Comparison of ENCODE assay signal across 20 mouse cellular contexts in the genomic region with DNA sequence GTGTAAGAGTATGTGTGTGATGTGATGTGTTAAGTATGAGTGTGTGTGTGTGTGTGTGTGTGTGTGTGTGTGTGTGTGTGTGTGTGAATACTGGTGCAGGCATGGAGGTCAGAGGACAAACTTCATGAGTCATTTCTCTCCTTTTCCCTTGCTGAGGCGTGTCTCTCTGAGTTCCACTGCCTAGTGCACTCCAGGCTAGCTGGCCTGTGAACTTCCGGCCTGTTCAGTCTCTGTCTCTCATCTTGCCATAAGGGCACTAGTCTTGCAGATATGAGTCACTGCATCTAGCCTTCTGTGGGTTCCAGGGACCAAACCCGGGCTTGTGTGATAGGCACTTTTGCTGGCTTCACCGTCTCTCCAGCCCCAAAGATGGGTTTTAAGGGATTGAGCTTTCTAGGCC.
DNase-seq lines count a peak whose midpoint lies in the region; ATAC-seq and TF ChIP-seq lines count a peak whose summit lies in the region.
"Had no signal": no experiment of that assay in that cellular context is flagged by ENCODE, and none has a peak within 500 bp of the region (broad histone marks: within the 10 kb centered on the region; RNA-seq: fewer than 3 reads in every experiment).

No protein-coding gene starts in this region.

- no peak for ATAC-seq in heart, embryonic 12.5 days (ENCODE audit: insufficient number of reproducible peaks, low FRiP score)
- no peak for ATAC-seq in heart, embryonic 11.5 days (replicated peaks; ENCODE audit: insufficient number of reproducible peaks, low FRiP score, low TSS enrichment)
- ATAC-seq in liver, postnatal 0 days = no peak
- ATAC-seq in liver, embryonic 12.5 days = no peak
- ATAC-seq: forebrain, embryonic 15.5 days had no signal

- no peak for TF ChIP-seq CTCF in liver, postnatal 0 days (IDR thresholded peaks at IDR 0.05; ENCODE audit: low read depth)
- 0 out of 2 replicates have a peak, but pooled peaks have one; percentile 3 for TF ChIP-seq CTCF in embryonic fibroblast, embryonic 13.5 days (IDR thresholded peaks at IDR 0.05; ENCODE audit: borderline replicate concordance, insufficient read depth, low read length)

- H3K4me1 ChIP-seq in heart, embryonic 12.5 days (replicated peaks) = peaks cover 91% of the 10 kb centered on the region
- peaks cover 66% of the 10 kb centered on the region for H3K4me1 ChIP-seq in heart, embryonic 11.5 days (ENCODE audit: control insufficient read depth, insufficient read depth, low read length)
- peaks cover 43% of the 10 kb centered on the region for H3K4me1 ChIP-seq in liver, postnatal 0 days (ENCODE audit: insufficient read depth)
- H3K4me1 ChIP-seq in liver, embryonic 12.5 days = peaks cover 30% of the 10 kb centered on the region
- H3K4me1 ChIP-seq in embryonic fibroblast, embryonic 13.5 days (ENCODE audit: control insufficient read depth, insufficient read depth, low read length) = peaks cover 34% of the 10 kb centered on the region

- no peaks in the 10 kb centered on the region for H3K9me3 ChIP-seq in heart, embryonic 12.5 days (replicated peaks)
- H3K9me3 ChIP-seq in heart, embryonic 11.5 days (replicated peaks; ENCODE audit: control insufficient read depth, low read length) = no peaks in the 10 kb centered on the region
- no peaks in the 10 kb centered on the region for H3K9me3 ChIP-seq in liver, postnatal 0 days (ENCODE audit: low read length)
- no peaks in the 10 kb centered on the region for H3K9me3 ChIP-seq in liver, embryonic 12.5 days (replicated peaks)
- H3K9me3 ChIP-seq: forebrain, embryonic 15.5 days; heart, embryonic 15.5 days; liver, embryonic 15.5 days had no signal

- 0 out of 2 replicates have a peak, but pooled peaks cover 8% of the 10 kb centered on the region for H3K36me3 ChIP-seq in heart, embryonic 12.5 days
- H3K36me3 ChIP-seq in heart, embryonic 11.5 days (ENCODE audit: control insufficient read depth, insufficient read depth, low read length) = no peaks in the 10 kb centered on the region
- H3K36me3 ChIP-seq in liver, postnatal 0 days (replicated peaks; ENCODE audit: insufficient read depth, low read length) = no peaks in the 10 kb centered on the region
- H3K36me3 ChIP-seq in liver, embryonic 12.5 days = no peaks in the 10 kb centered on the region
- H3K36me3 ChIP-seq: forebrain, embryonic 15.5 days; heart, embryonic 15.5 days; liver, embryonic 15.5 days had no signal

- TF ChIP-seq POLR2A in embryonic fibroblast, embryonic 13.5 days (IDR thresholded peaks at IDR 0.05; ENCODE audit: low read depth, low read length) = no peak

- H3K9ac ChIP-seq in heart, embryonic 12.5 days = no peak overlapping the region
- H3K9ac ChIP-seq in heart, embryonic 11.5 days (ENCODE audit: low read depth, low read length) = no peak overlapping the region
- H3K9ac ChIP-seq in liver, postnatal 0 days (replicated peaks) = no peak overlapping the region
- no peak overlapping the region for H3K9ac ChIP-seq in liver, embryonic 12.5 days
- H3K9ac ChIP-seq: forebrain, embryonic 15.5 days; heart, embryonic 15.5 days; liver, embryonic 15.5 days had no signal

- peak overlapping the region; percentile 31; the same call in 1 of the 2 replicates for H3K27ac ChIP-seq in heart, embryonic 12.5 days (ENCODE audit: poor library complexity, severe bottlenecking)
- H3K27ac ChIP-seq in heart, embryonic 11.5 days (ENCODE audit: low read depth, low read length) = no peak overlapping the region
- H3K27ac ChIP-seq in liver, postnatal 0 days (ENCODE audit: low read depth) = peak overlapping the region; percentile 75
- H3K27ac ChIP-seq in liver, embryonic 12.5 days = no peak overlapping the region
- H3K27ac ChIP-seq in embryonic fibroblast, embryonic 13.5 days (ENCODE audit: insufficient read depth, low read length) = peak overlapping the region; percentile 82
- H3K27ac ChIP-seq: forebrain, embryonic 15.5 days; layer of hippocampus, adult 2 months had no signal

- DNase-seq in liver, postnatal 0 days = no peak
- peak; percentile 29 for DNase-seq in MN1 (ENCODE audit: low spot score)
- no peak for DNase-seq in left cerebral cortex, postnatal 14 days (ENCODE audit: low spot score in 2 of 2)
- no peak for DNase-seq in thymus, postnatal 4 days
- DNase-seq: cerebellum, adult 8-10 months; gastrocnemius, postnatal 25 days; kidney, adult 18-20 months; kidney, postnatal 10 days; layer of hippocampus, postnatal 36 days; retina, postnatal 1 day; thymus, postnatal 14 days had no signal

- intact Hi-C loops in left cerebral cortex, postnatal 14 days (cut with DNase I) = no loop called here

- no peak overlapping the region for H3K4me3 ChIP-seq in heart, embryonic 12.5 days
- no peak overlapping the region for H3K4me3 ChIP-seq in heart, embryonic 11.5 days (ENCODE audit: low read depth, low read length)
- no peak overlapping the region for H3K4me3 ChIP-seq in liver, postnatal 0 days (ENCODE audit: low read depth, low read length)
- H3K4me3 ChIP-seq in liver, embryonic 12.5 days = no peak overlapping the region
- H3K4me3 ChIP-seq in embryonic fibroblast, embryonic 13.5 days (ENCODE audit: insufficient read depth, low read length) = no peak overlapping the region
- H3K4me3 ChIP-seq: erythroblast, embryonic 14.5 days; forebrain, embryonic 15.5 days; heart, embryonic 15.5 days; layer of hippocampus, adult 2 months; liver, embryonic 15.5 days had no signal

- 52% methylated on average over 4 of the region's 4 CpGs for WGBS in heart, embryonic 12.5 days
- WGBS in heart, embryonic 11.5 days (ENCODE audit: insufficient replicate concordance) = 56% methylated on average over 4 of the region's 4 CpGs
- WGBS in liver, postnatal 0 days (ENCODE audit: insufficient replicate concordance) = 63% methylated on average over 4 of the region's 4 CpGs
- WGBS in liver, embryonic 12.5 days (ENCODE audit: insufficient replicate concordance) = 50% methylated on average over 4 of the region's 4 CpGs

- no peak for TF ChIP-seq EP300 in liver, postnatal 0 days (IDR thresholded peaks at IDR 0.05; ENCODE audit: low read depth)

- H3K4me2 ChIP-seq in heart, embryonic 12.5 days = no peak overlapping the region
- no peak overlapping the region for H3K4me2 ChIP-seq in heart, embryonic 11.5 days
- H3K4me2 ChIP-seq in liver, postnatal 0 days (ENCODE audit: low read depth, low read length) = peak overlapping the region; percentile 33
- H3K4me2 ChIP-seq in liver, embryonic 12.5 days = no peak overlapping the region
- H3K4me2 ChIP-seq: forebrain, embryonic 15.5 days; heart, embryonic 15.5 days; liver, embryonic 15.5 days had no signal

- no peaks in the 10 kb centered on the region for H3K27me3 ChIP-seq in heart, embryonic 12.5 days (replicated peaks)
- H3K27me3 ChIP-seq in heart, embryonic 11.5 days (ENCODE audit: control insufficient read depth, insufficient read depth, low read length) = no peaks in the 10 kb centered on the region
- H3K27me3 ChIP-seq in liver, postnatal 0 days (ENCODE audit: insufficient read depth, low read length) = no peaks in the 10 kb centered on the region
- peaks cover 2% of the 10 kb centered on the region; the same call in 1 of the 2 replicates for H3K27me3 ChIP-seq in liver, embryonic 12.5 days (replicated peaks)
- H3K27me3 ChIP-seq: forebrain, embryonic 15.5 days; heart, embryonic 15.5 days; liver, embryonic 15.5 days had no signal

Comparison
In these comparisons a context has a peak if more than half of its experiments do, and no peak if none do; other contexts are left out.
1. H3K27ac ChIP-seq: peak in heart, embryonic 12.5 days (single experiment), liver, postnatal 0 days (single experiment) and embryonic fibroblast, embryonic 13.5 days (single experiment); none in heart, embryonic 11.5 days (single experiment) and liver, embryonic 12.5 days (single experiment).